Mouse (Mus musculus) midbrain, postnatal 0 days (tissue): ENCODE results near the gene Stap2. TPM values are rescaled to one million over a fixed set of nuclear protein-coding genes. Genes with fewer than 3 reads are reported as not detected.
A peak's percentile ranks its signal among the peaks of the same experiment; 100 is the strongest.

Experiments
- ATAC-seq: fragments of 200-750 bp; cut with Nextera tagmentation; 2 replicates; pipeline ENCODE4 v1.8.0; 2017; ENCODE audit warnings: moderate number of reproducible peaks, mild to moderate bottlenecking, moderate TSS enrichment, moderate library complexity; ENCODE audit not compliant: low FRiP score
- DNase-seq: peaks from one replicate; pipeline ENCODE4 v3.0.0-alpha.2; 2015; ENCODE audit warnings: low spot score
- H3K27ac ChIP-seq: fragments of 300-500 bp; sonication (generic); 2 replicates; pipeline ENCODE4 v1.5.1; 2014; ENCODE audit warnings: low read depth, mild to moderate bottlenecking, low read length, mixed read lengths
- H3K27me3 ChIP-seq: fragments of 300-500 bp; sonication (generic); 2 replicates; pipeline ENCODE4 v1.6.1; 2014; ENCODE audit warnings: low read length, control low read depth, mixed read lengths; ENCODE audit not compliant: insufficient read depth
- H3K36me3 ChIP-seq: fragments of 300-500 bp; sonication (generic); 2 replicates; pipeline ENCODE4 v1.6.1; 2014; ENCODE audit warnings: low read length, control low read depth, mixed read lengths; ENCODE audit not compliant: insufficient read depth
- H3K4me1 ChIP-seq: fragments of 300-500 bp; sonication (generic); 2 replicates; pipeline ENCODE4 v1.6.1; 2014; ENCODE audit warnings: mild to moderate bottlenecking, control low read depth, antibody characterized with exemption, low read length, mixed read lengths; ENCODE audit not compliant: insufficient read depth
- H3K4me2 ChIP-seq: fragments of 300-500 bp; sonication (generic); 2 replicates; pipeline ENCODE4 v1.6.1; 2014; ENCODE audit warnings: low read depth, mild to moderate bottlenecking, low read length, mixed read lengths; ENCODE audit not compliant: poor library complexity, severe bottlenecking
- H3K4me3 ChIP-seq: fragments of 300-500 bp; sonication (generic); 2 replicates; pipeline ENCODE4 v1.5.1; 2014; ENCODE audit warnings: low read depth, mild to moderate bottlenecking, low read length, moderate library complexity
- H3K9ac ChIP-seq: fragments of 300-500 bp; sonication (generic); replicated peaks from 2 replicates; pipeline ENCODE4 v1.6.1; 2014; ENCODE audit warnings: mild to moderate bottlenecking, low read length, moderate library complexity, mixed read lengths; ENCODE audit not compliant: poor library complexity, severe bottlenecking
- H3K9me3 ChIP-seq: fragments of 300-500 bp; sonication (generic); 2 replicates; pipeline ENCODE4 v1.6.1; 2016; ENCODE audit warnings: low read length, control low read depth
- CTCF ChIP-seq: IDR thresholded peaks from 2 replicates; pipeline ENCODE4 v1.5.1; 2016; ENCODE audit warnings: antibody characterized with exemption, mild to moderate bottlenecking
- WGBS: fragments of 180-500 bp; shearing (Covaris S2); extraction: QIAGEN DNeasy Blood & Tissue Kit; methylation state at CpG from one replicate; pipeline ENCODE4 v1.1.7; 2014; 5-methylcytosine and 5-hydroxymethylcytosine counted together
- polyA plus RNA-seq: library from polyadenylated mRNA; unstranded; fragments of >200 nt; fragmentation: Nextera tagmentation; extraction: Ambion mirVana; gene quantifications from 2 replicates; pipeline ENCODE4 v1.2.1, GENCODE M21; 2015
- total RNA-seq: library from RNA; depleted of rRNA; stranded (reverse); fragments of >200 nt; gene quantifications from 2 replicates; pipeline ENCODE4 v1.2.3, GENCODE M21; 2014; rRNA removed

Stap2 gene
- total RNA-seq (1.8 and 2.4 TPM in 2 replicates), polyA plus RNA-seq (4.3 TPM in 2 replicates)

- peak; percentile 57 for DNase-seq
- no peak for ATAC-seq
- TF ChIP-seq CTCF = no peak
- no peak within 1 kb of the TSS for H3K4me2 ChIP-seq
- H3K4me3 ChIP-seq = no peak within 1 kb of the TSS
- H3K36me3 ChIP-seq = no peaks in the 10 kb centered on the region
- H3K27me3 ChIP-seq = no peaks in the 10 kb centered on the region
- H3K4me1 ChIP-seq = peaks cover 8% of the 10 kb centered on the region
- no peak within 1 kb of the TSS for H3K27ac ChIP-seq
- H3K9me3 ChIP-seq = no peaks in the 10 kb centered on the region
- WGBS = 59% methylated on average over 13 of the region's 13 CpGs
- H3K9ac ChIP-seq = no peak within 1 kb of the TSS
These were observed at the start of gene Stap2, which contains the start of gene Mpnd for GRCm38 (mm10) chr17:56005415-56006061. Gene Stap2 (minus strand): TSS chr17:56005584. Gene Mpnd (plus strand): TSS chr17:56005711.

GRCm38 (mm10) chr17:56054938-56055337, 49.6 kb upstream of the Stap2 start:
- Histone ChIP-seq H3K4me1 (no peaks in the 10 kb centered on the region), H3K36me3 (no peaks in the 10 kb centered on the region; the same call in 1 of the 2 replicates), H3K27me3 (no peaks in the 10 kb centered on the region), H3K4me2 (no peak overlapping the region), H3K9ac (no peak overlapping the region), H3K9me3 (no peaks in the 10 kb centered on the region), H3K4me3 (no peak overlapping the region), H3K27ac (no peak overlapping the region)
- no peak for DNase-seq
- TF ChIP-seq CTCF = no peak
- no peak for ATAC-seq

- Histone ChIP-seq H3K36me3 (0 out of 2 replicates have a peak, but pooled peaks cover 2% of the 10 kb centered on the region), H3K9ac (no peak overlapping the region), H3K27ac (no peak overlapping the region), H3K4me1 (no peaks in the 10 kb centered on the region), H3K27me3 (no peaks in the 10 kb centered on the region), H3K9me3 (no peaks in the 10 kb centered on the region), H3K4me3 (no peak overlapping the region), H3K4me2 (no peak overlapping the region)
- no peak for TF ChIP-seq CTCF
- DNase-seq (no peak), ATAC-seq (no peak)
- WGBS = 90% methylated on average over 5 of the region's 5 CpGs
These were observed 46.0 kb upstream of the Stap2 start for GRCm38 (mm10) chr17:56051369-56051768.

GRCm38 (mm10) chr17:56040857-56041163, 35.4 kb upstream of the Stap2 start:
- DNase-seq (no peak), ATAC-seq (no peak)
- TF ChIP-seq CTCF = no peak
- Histone ChIP-seq H3K27me3 (no peaks in the 10 kb centered on the region), H3K9me3 (no peaks in the 10 kb centered on the region), H3K4me1 (peaks cover 4% of the 10 kb centered on the region; the same call in 1 of the 2 replicates), H3K9ac (peak overlapping the region; percentile 64), H3K4me3 (peak overlapping the region; percentile 77), H3K4me2 (peak overlapping the region; percentile 97), H3K36me3 (no peaks in the 10 kb centered on the region), H3K27ac (no peak overlapping the region)
- 1% methylated on average over 12 of the region's 12 CpGs for WGBS

GRCm38 (mm10) chr17:56040030-56040856, 34.9 kb upstream of the Stap2 start, which contains the start of gene Chaf1a:
Gene Chaf1a (plus strand): TSS chr17:56040439.
- Histone ChIP-seq H3K27me3 (no peaks in the 10 kb centered on the region), H3K4me3 (peak within 1 kb of the TSS; percentile 77), H3K27ac (0 out of 2 replicates have a peak within 1 kb of the TSS, but pooled peaks have one; percentile 32), H3K9ac (peak within 1 kb of the TSS; percentile 64), H3K9me3 (no peaks in the 10 kb centered on the region), H3K4me2 (peak within 1 kb of the TSS; percentile 97), H3K4me1 (peaks cover 4% of the 10 kb centered on the region), H3K36me3 (no peaks in the 10 kb centered on the region)
- no peak for TF ChIP-seq CTCF
- under 1% methylated on average over 68 of the region's 68 CpGs for WGBS
- DNase-seq (peak; percentile 100), ATAC-seq (peak; percentile 84)

- 79% methylated on average over 4 of the region's 4 CpGs for WGBS
- H3K27me3 ChIP-seq = no peaks in the 10 kb centered on the region
- H3K27ac ChIP-seq = no peak overlapping the region
- H3K4me2 ChIP-seq = peak overlapping the region; percentile 39; the same call in 1 of the 2 replicates
- H3K4me3 ChIP-seq = no peak overlapping the region
- peaks cover 2% of the 10 kb centered on the region; the same call in 1 of the 2 replicates for H3K36me3 ChIP-seq
- no peak for TF ChIP-seq CTCF
- H3K4me1 ChIP-seq = peaks cover 4% of the 10 kb centered on the region
- H3K9ac ChIP-seq = no peak overlapping the region
- DNase-seq (no peak), ATAC-seq (no peak)
- no peaks in the 10 kb centered on the region for H3K9me3 ChIP-seq
These were observed 34.0 kb upstream of the Stap2 start for GRCm38 (mm10) chr17:56039345-56039744.
